Mouse (Mus musculus): ENCODE measurements around the gene Ptf1a. TPM values are rescaled to one million over a fixed set of nuclear protein-coding genes. Genes with fewer than 3 reads are reported as not detected.

The Ptf1a gene
- polyA plus RNA-seq, 1 experiment: not detected

GRCm38 (mm10) chr2:19458785-19459184 is 13.3 kb downstream of the Ptf1a start:
- Histone ChIP-seq H3K4me3 (ENCODE audit: insufficient read depth, poor library complexity, severe bottlenecking) (no peak overlapping the region), H3K79me2 (ENCODE audit: control insufficient read depth, insufficient read depth) (no peaks in the 10 kb centered on the region), H3K27me3 (ENCODE audit: control insufficient read depth, insufficient read depth, insufficient read length) (no peaks in the 10 kb centered on the region), H3ac (ENCODE audit: control insufficient read depth, insufficient read length, low read depth) (no peak overlapping the region), H3K79me3 (ENCODE audit: low read depth) (no peaks in the 10 kb centered on the region), H3K36me3 (ENCODE audit: control insufficient read depth, insufficient read depth) (no peaks in the 10 kb centered on the region)
- no peak for TF ChIP-seq MAX (IDR thresholded peaks at IDR 0.05)
- no peak for TF ChIP-seq FOSL1 (IDR thresholded peaks at IDR 0.05; ENCODE audit: insufficient read depth, low read length, poor library complexity, severe bottlenecking)
- TF ChIP-seq CTCF (IDR thresholded peaks at IDR 0.05; ENCODE audit: control insufficient read depth, insufficient read depth, insufficient read length): no peak
- no peak for TF ChIP-seq MYOG (IDR thresholded peaks at IDR 0.05; ENCODE audit: control insufficient read depth, extremely low read depth, insufficient read length)
- no peak for TF ChIP-seq MYOD1 (IDR thresholded peaks at IDR 0.05; ENCODE audit: control insufficient read depth, insufficient read length, low read depth)
- no peak for TF ChIP-seq CEBPB (IDR thresholded peaks at IDR 0.05; ENCODE audit: low read depth)
- TF ChIP-seq USF1 (IDR thresholded peaks at IDR 0.05; ENCODE audit: low read depth): no peak

GRCm38 (mm10) chr2:19461940-19462339 is 16.5 kb downstream of the Ptf1a start:
- Histone ChIP-seq H3K27me3 (ENCODE audit: control insufficient read depth, insufficient read depth, insufficient read length) (no peaks in the 10 kb centered on the region), H3K79me2 (ENCODE audit: control insufficient read depth, insufficient read depth) (no peaks in the 10 kb centered on the region), H3ac (ENCODE audit: control insufficient read depth, insufficient read length, low read depth) (no peak overlapping the region), H3K4me3 (ENCODE audit: insufficient read depth, poor library complexity, severe bottlenecking) (no peak overlapping the region), H3K36me3 (ENCODE audit: control insufficient read depth, insufficient read depth) (no peaks in the 10 kb centered on the region), H3K79me3 (ENCODE audit: low read depth) (no peaks in the 10 kb centered on the region)
- TF ChIP-seq MAX (IDR thresholded peaks at IDR 0.05): no peak
- no peak for TF ChIP-seq MYOD1 (IDR thresholded peaks at IDR 0.05; ENCODE audit: control insufficient read depth, insufficient read length, low read depth)
- TF ChIP-seq CEBPB (IDR thresholded peaks at IDR 0.05; ENCODE audit: low read depth): no peak
- TF ChIP-seq MYOG (IDR thresholded peaks at IDR 0.05; ENCODE audit: control insufficient read depth, extremely low read depth, insufficient read length): no peak
- TF ChIP-seq FOSL1 (IDR thresholded peaks at IDR 0.05; ENCODE audit: insufficient read depth, low read length, poor library complexity, severe bottlenecking): no peak
- TF ChIP-seq USF1 (IDR thresholded peaks at IDR 0.05; ENCODE audit: low read depth): no peak
- TF ChIP-seq CTCF (IDR thresholded peaks at IDR 0.05; ENCODE audit: control insufficient read depth, insufficient read depth, insufficient read length): no peak

GRCm38 (mm10) chr2:19490262-19490661 is 44.8 kb downstream of the Ptf1a start:
- no peaks in the 10 kb centered on the region for H3K36me3 ChIP-seq (ENCODE audit: control insufficient read depth, insufficient read depth)
- H3K79me2 ChIP-seq (ENCODE audit: control insufficient read depth, insufficient read depth): no peaks in the 10 kb centered on the region
- H3K79me3 ChIP-seq (ENCODE audit: low read depth): no peaks in the 10 kb centered on the region
- H3K4me3 ChIP-seq (ENCODE audit: insufficient read depth, poor library complexity, severe bottlenecking): no peak overlapping the region
- H3K27me3 ChIP-seq (ENCODE audit: control insufficient read depth, insufficient read depth, insufficient read length): no peaks in the 10 kb centered on the region
- no peak for TF ChIP-seq USF1 (IDR thresholded peaks at IDR 0.05; ENCODE audit: low read depth)
- no peak for TF ChIP-seq MYOD1 (IDR thresholded peaks at IDR 0.05; ENCODE audit: control insufficient read depth, insufficient read length, low read depth)
- TF ChIP-seq MAX (IDR thresholded peaks at IDR 0.05): no peak
- no peak for TF ChIP-seq CTCF (IDR thresholded peaks at IDR 0.05; ENCODE audit: control insufficient read depth, insufficient read depth, insufficient read length)
- no peak for TF ChIP-seq FOSL1 (IDR thresholded peaks at IDR 0.05; ENCODE audit: insufficient read depth, low read length, poor library complexity, severe bottlenecking)
- TF ChIP-seq CEBPB (IDR thresholded peaks at IDR 0.05; ENCODE audit: low read depth): no peak
- TF ChIP-seq MYOG (IDR thresholded peaks at IDR 0.05; ENCODE audit: control insufficient read depth, extremely low read depth, insufficient read length): no peak
- H3ac ChIP-seq (ENCODE audit: control insufficient read depth, insufficient read length, low read depth): no peak overlapping the region

Other genes with a start within 250 kb of the Ptf1a start
- gene Armc3, start 246.4 kb upstream of the Ptf1a start, polyA plus RNA-seq (2012; fragmentation: generic; extraction: Trizol): not detected
- gene Msrb2, start 74.2 kb upstream of the Ptf1a start, polyA plus RNA-seq (2012; fragmentation: generic; extraction: Trizol): 2.7 TPM
- gene 4921504E06Rik, start 108.3 kb downstream of the Ptf1a start, polyA plus RNA-seq (2012; fragmentation: generic; extraction: Trizol): not detected
- 1.6 TPM for gene Otud1, start 212.1 kb downstream of the Ptf1a start, polyA plus RNA-seq (2012; fragmentation: generic; extraction: Trizol)

Measured in C2C12 (cell line).